Mouse (Mus musculus) heart, adult 2 months (tissue): Measurements from ENCODE around the gene Ssh1.

Experiments used
- CTCF ChIP-seq: fragments of 200-600 bp; IDR thresholded peaks from 2 replicates; pipeline ENCODE4 v1.8.1; 2022; ENCODE audit warnings: antibody characterized with exemption, mild to moderate bottlenecking, moderate library complexity
- EP300 ChIP-seq: fragments of 200-500 bp; IDR thresholded peaks from 2 replicates; pipeline ENCODE4 v1.6.1; 2011; ENCODE audit warnings: low read depth, low read length, control low read depth; ENCODE audit not compliant: insufficient read depth
- POLR2A ChIP-seq: fragments of 200-500 bp; IDR thresholded peaks from 2 replicates; pipeline ENCODE4 v1.6.1; 2011; ENCODE audit warnings: mild to moderate bottlenecking, low read depth, low read length, control low read depth; ENCODE audit not compliant: insufficient read depth

- TF ChIP-seq EP300 (peak; percentile 91), POLR2A (no peak), CTCF (no peak)
These were observed 62.8 kb downstream of the Ssh1 start for GRCm38 (mm10) chr5:113930648-113931609.
